Mouse (Mus musculus) forebrain, embryonic 16.5 days (tissue): ENCODE measurements around the gene Cyb5b. TPM values are rescaled to one million over a fixed set of nuclear protein-coding genes. Genes with fewer than 3 reads are reported as not detected.

Source experiments
- ATAC-seq: fragments of 200-750 bp; cut with Nextera tagmentation; 2 replicates; pipeline ENCODE4 v1.8.0; 2017; ENCODE audit warnings: mild to moderate bottlenecking, moderate library complexity
- H3K27ac ChIP-seq: fragments of 300-500 bp; sonication (generic); 2 replicates; pipeline ENCODE4 v1.5.1; 2014; ENCODE audit warnings: low read length, control low read depth
- H3K27me3 ChIP-seq: fragments of 300-500 bp; sonication (generic); replicated peaks from 2 replicates; pipeline ENCODE4 v1.6.1; 2014; ENCODE audit warnings: low read length; ENCODE audit not compliant: control insufficient read depth, insufficient read depth
- H3K36me3 ChIP-seq: fragments of 300-500 bp; sonication (generic); 2 replicates; pipeline ENCODE4 v1.6.1; 2014; ENCODE audit not compliant: control insufficient read depth, insufficient read depth
- H3K4me1 ChIP-seq: fragments of 300-500 bp; sonication (generic); replicated peaks from 2 replicates; pipeline ENCODE4 v1.6.1; 2014; ENCODE audit warnings: low read length; ENCODE audit not compliant: control insufficient read depth, insufficient read depth
- H3K4me2 ChIP-seq: fragments of 300-500 bp; sonication (generic); 2 replicates; pipeline ENCODE4 v1.6.1; 2014; ENCODE audit warnings: mild to moderate bottlenecking, low read length, control low read depth
- H3K4me3 ChIP-seq: fragments of 300-500 bp; sonication (generic); replicated peaks from 2 replicates; pipeline ENCODE4 v1.5.1; 2014; ENCODE audit warnings: mild to moderate bottlenecking, low read length, control low read depth
- H3K9ac ChIP-seq: fragments of 300-500 bp; sonication (generic); replicated peaks from 2 replicates; pipeline ENCODE4 v1.6.1; 2014; ENCODE audit warnings: low read depth, low read length, control low read depth
- H3K9me3 ChIP-seq: fragments of 300-500 bp; sonication (generic); 2 replicates; pipeline ENCODE4 v1.6.1; 2016; ENCODE audit warnings: low read length; ENCODE audit not compliant: control insufficient read depth
- WGBS: fragments of 180-500 bp; shearing (Covaris S2); extraction: QIAGEN DNeasy Blood & Tissue Kit; methylation state at CpG from one replicate; pipeline ENCODE4 v1.1.7; 2014; 5-methylcytosine and 5-hydroxymethylcytosine counted together
- polyA plus RNA-seq: library from polyadenylated mRNA; unstranded; fragments of >200 nt; fragmentation: Nextera tagmentation; extraction: Ambion mirVana; gene quantifications from 2 replicates; pipeline ENCODE4 v1.2.1, GENCODE M21; 2015

Cyb5b gene
- polyA plus RNA-seq, 1 experiment from 2014 or later: 114 TPM

GRCm38 (mm10) chr8:107124343-107124742 is 26.1 kb upstream of the Cyb5b start:
- peaks cover 8% of the 10 kb centered on the region for H3K4me1 ChIP-seq
- H3K27me3 ChIP-seq: no peaks in the 10 kb centered on the region

GRCm38 (mm10) chr8:107129171-107130025 is 21.0 kb upstream of the Cyb5b start:
- 36% methylated on average over 8 of the region's 8 CpGs for WGBS
- no peak overlapping the region for H3K9ac ChIP-seq
- no peak for ATAC-seq

More at GRCm38 (mm10) chr8:107124343-107124742, 26.1 kb upstream of the Cyb5b start:
- H3K27ac ChIP-seq: no peak overlapping the region
- no peaks in the 10 kb centered on the region for H3K36me3 ChIP-seq
- 75% methylated on average over 8 of the region's 8 CpGs for whole genome bisulfite sequencing
- H3K9ac ChIP-seq: no peak overlapping the region
- H3K4me2 ChIP-seq: no peak overlapping the region
- ATAC-seq: no peak
- no peaks in the 10 kb centered on the region for H3K9me3 ChIP-seq
- no peak overlapping the region for H3K4me3 ChIP-seq

GRCm38 (mm10) chr8:107130028-107130427 is 20.4 kb upstream of the Cyb5b start:
- WGBS: 53% methylated on average over 6 of the region's 6 CpGs
- Histone ChIP-seq H3K36me3 (no peaks in the 10 kb centered on the region), H3K4me2 (no peak overlapping the region), H3K9ac (no peak overlapping the region), H3K27me3 (no peaks in the 10 kb centered on the region), H3K27ac (no peak overlapping the region), H3K9me3 (no peaks in the 10 kb centered on the region), H3K4me3 (no peak overlapping the region), H3K4me1 (no peaks in the 10 kb centered on the region; the same call in 1 of the 2 replicates)
- no peak for ATAC-seq

More at GRCm38 (mm10) chr8:107129171-107130025, 21.0 kb upstream of the Cyb5b start:
- no peaks in the 10 kb centered on the region for H3K27me3 ChIP-seq
- H3K4me3 ChIP-seq: no peak overlapping the region
- H3K4me2 ChIP-seq: no peak overlapping the region
- H3K36me3 ChIP-seq: no peaks in the 10 kb centered on the region
- H3K27ac ChIP-seq: no peak overlapping the region
- H3K4me1 ChIP-seq: no peaks in the 10 kb centered on the region; the same call in 1 of the 2 replicates
- no peaks in the 10 kb centered on the region for H3K9me3 ChIP-seq

GRCm38 (mm10) chr8:107132581-107133491 is 17.6 kb upstream of the Cyb5b start:
- no peaks in the 10 kb centered on the region for H3K27me3 ChIP-seq
- ATAC-seq: no peak
- 84% methylated on average over 24 of the region's 24 CpGs for WGBS
- no peaks in the 10 kb centered on the region; the same call in 1 of the 2 replicates for H3K4me1 ChIP-seq
- H3K36me3 ChIP-seq: no peaks in the 10 kb centered on the region
- no peak overlapping the region for H3K9ac ChIP-seq
- H3K27ac ChIP-seq: no peak overlapping the region
- H3K9me3 ChIP-seq: no peaks in the 10 kb centered on the region
- H3K4me2 ChIP-seq: no peak overlapping the region
- no peak overlapping the region for H3K4me3 ChIP-seq

- Histone ChIP-seq H3K27ac (no peak overlapping the region), H3K27me3 (no peaks in the 10 kb centered on the region), H3K4me3 (no peak overlapping the region), H3K36me3 (no peaks in the 10 kb centered on the region), H3K4me2 (no peak overlapping the region), H3K9ac (no peak overlapping the region), H3K4me1 (no peaks in the 10 kb centered on the region; the same call in 1 of the 2 replicates), H3K9me3 (no peaks in the 10 kb centered on the region)
- ATAC-seq: no peak
- WGBS: 58% methylated on average over 6 of the region's 6 CpGs
Observed at GRCm38 (mm10) chr8:107133881-107134280, 16.6 kb upstream of the Cyb5b start.

GRCm38 (mm10) chr8:107136003-107136612 is 14.3 kb upstream of the Cyb5b start:
- ATAC-seq: no peak
- Histone ChIP-seq H3K36me3 (no peaks in the 10 kb centered on the region), H3K27ac (no peak overlapping the region), H3K27me3 (no peaks in the 10 kb centered on the region), H3K4me3 (no peak overlapping the region), H3K9ac (no peak overlapping the region), H3K4me1 (0 out of 2 replicates have a peak, but pooled peaks cover 2% of the 10 kb centered on the region), H3K4me2 (no peak overlapping the region), H3K9me3 (no peaks in the 10 kb centered on the region)
- whole genome bisulfite sequencing: 18% methylated on average over 8 of the region's 8 CpGs

GRCm38 (mm10) chr8:107137591-107137990 is 12.8 kb upstream of the Cyb5b start:
- no peaks in the 10 kb centered on the region for H3K27me3 ChIP-seq
- H3K4me2 ChIP-seq: no peak overlapping the region
- H3K9me3 ChIP-seq: no peaks in the 10 kb centered on the region
- 81% methylated on average over 6 of the region's 6 CpGs for WGBS
- ATAC-seq: no peak
- H3K9ac ChIP-seq: no peak overlapping the region
- H3K36me3 ChIP-seq: no peaks in the 10 kb centered on the region
- no peak overlapping the region for H3K27ac ChIP-seq
- H3K4me3 ChIP-seq: no peak overlapping the region
- 0 out of 2 replicates have a peak, but pooled peaks cover 2% of the 10 kb centered on the region for H3K4me1 ChIP-seq

- H3K4me1 ChIP-seq: 0 out of 2 replicates have a peak, but pooled peaks cover 2% of the 10 kb centered on the region
- H3K27me3 ChIP-seq: no peaks in the 10 kb centered on the region
- no peaks in the 10 kb centered on the region for H3K36me3 ChIP-seq
- no peak overlapping the region for H3K4me3 ChIP-seq
- no peak for ATAC-seq
- WGBS: 97% methylated on average over 5 of the region's 5 CpGs
- no peak overlapping the region for H3K9ac ChIP-seq
- no peak overlapping the region for H3K27ac ChIP-seq
- no peaks in the 10 kb centered on the region for H3K9me3 ChIP-seq
- H3K4me2 ChIP-seq: no peak overlapping the region
Observed at GRCm38 (mm10) chr8:107138338-107138737, 12.1 kb upstream of the Cyb5b start.
